In the genomic region with DNA sequence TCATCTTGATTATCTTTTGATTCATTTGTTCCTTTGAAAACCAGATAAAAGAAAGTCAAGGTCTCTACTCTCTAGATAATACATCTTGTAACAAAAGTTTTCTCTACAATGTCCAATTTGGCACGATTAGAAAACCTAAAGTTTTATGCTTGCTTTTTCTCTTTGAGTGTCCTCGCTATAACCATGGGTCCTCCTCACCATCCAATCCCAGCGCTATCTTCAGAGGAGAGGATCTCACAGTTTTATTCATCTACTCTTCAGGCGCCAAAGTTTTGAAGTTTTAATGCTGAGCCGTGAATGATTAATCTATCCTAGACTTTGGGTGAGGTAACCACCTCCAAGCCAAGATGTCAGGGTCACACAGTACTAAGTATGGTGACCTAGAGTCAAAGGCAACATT, we compare ENCODE assay signal across 22 mouse cellular contexts.
"Had no signal": no experiment of that assay in that cellular context is flagged by ENCODE, and none has a peak within 500 bp of the region (broad histone marks: within the 10 kb centered on the region; RNA-seq: fewer than 3 reads in every experiment).

No protein-coding gene starts in this region.

- ATAC-seq: liver, postnatal 0 days; lung, postnatal 0 days; midbrain, embryonic 16.5 days had no signal

- H3K4me1 ChIP-seq: kidney, embryonic 15.5 days; limb, embryonic 15.5 days; neural tube, embryonic 13.5 days; stomach, embryonic 15.5 days had no signal

- H3K4me3 ChIP-seq: kidney, embryonic 15.5 days; limb, embryonic 12.5 days; limb, embryonic 15.5 days; midbrain, embryonic 12.5 days; myocyte; neural tube, embryonic 13.5 days; stomach, embryonic 15.5 days had no signal

- H3K9ac ChIP-seq: kidney, embryonic 15.5 days; limb, embryonic 12.5 days; limb, embryonic 15.5 days; liver, embryonic 14.5 days; liver, postnatal 0 days; lung, embryonic 14.5 days; midbrain, embryonic 12.5 days; neural tube, embryonic 13.5 days; stomach, embryonic 15.5 days had no signal

- H3K27me3 ChIP-seq: kidney, embryonic 15.5 days; limb, embryonic 12.5 days; limb, embryonic 15.5 days; midbrain, embryonic 12.5 days; neural tube, embryonic 13.5 days; stomach, embryonic 15.5 days had no signal

- H3K27ac ChIP-seq: kidney, embryonic 15.5 days; limb, embryonic 12.5 days; limb, embryonic 15.5 days; liver, embryonic 14.5 days; macrophage; midbrain, embryonic 12.5 days; neural tube, embryonic 13.5 days; stomach, embryonic 15.5 days had no signal

- H3K4me2 ChIP-seq: kidney, embryonic 15.5 days; limb, embryonic 12.5 days; limb, embryonic 15.5 days; liver, embryonic 11.5 days; lung, embryonic 14.5 days; midbrain, embryonic 12.5 days; neural tube, embryonic 13.5 days; stomach, embryonic 15.5 days had no signal

- H3K9me3 ChIP-seq: kidney, embryonic 15.5 days; limb, embryonic 12.5 days; limb, embryonic 15.5 days; midbrain, embryonic 12.5 days; neural tube, embryonic 13.5 days; stomach, embryonic 15.5 days had no signal

- DNase-seq: kidney, postnatal 10 days; kidney, postnatal 36 days; left cerebral cortex, postnatal 4 days; liver, postnatal 0 days; lung, embryonic 14.5 days; retina, postnatal 1 day; right cerebral cortex, postnatal 25 days; spleen, adult 18-20 months; thymus, adult 18-20 months; thymus, postnatal 36 days had no signal

- H3K36me3 ChIP-seq: limb, embryonic 15.5 days; stomach, embryonic 15.5 days had no signal
